Mouse (Mus musculus): Measurements from ENCODE around the gene Ppp1r14d.

DNA sequence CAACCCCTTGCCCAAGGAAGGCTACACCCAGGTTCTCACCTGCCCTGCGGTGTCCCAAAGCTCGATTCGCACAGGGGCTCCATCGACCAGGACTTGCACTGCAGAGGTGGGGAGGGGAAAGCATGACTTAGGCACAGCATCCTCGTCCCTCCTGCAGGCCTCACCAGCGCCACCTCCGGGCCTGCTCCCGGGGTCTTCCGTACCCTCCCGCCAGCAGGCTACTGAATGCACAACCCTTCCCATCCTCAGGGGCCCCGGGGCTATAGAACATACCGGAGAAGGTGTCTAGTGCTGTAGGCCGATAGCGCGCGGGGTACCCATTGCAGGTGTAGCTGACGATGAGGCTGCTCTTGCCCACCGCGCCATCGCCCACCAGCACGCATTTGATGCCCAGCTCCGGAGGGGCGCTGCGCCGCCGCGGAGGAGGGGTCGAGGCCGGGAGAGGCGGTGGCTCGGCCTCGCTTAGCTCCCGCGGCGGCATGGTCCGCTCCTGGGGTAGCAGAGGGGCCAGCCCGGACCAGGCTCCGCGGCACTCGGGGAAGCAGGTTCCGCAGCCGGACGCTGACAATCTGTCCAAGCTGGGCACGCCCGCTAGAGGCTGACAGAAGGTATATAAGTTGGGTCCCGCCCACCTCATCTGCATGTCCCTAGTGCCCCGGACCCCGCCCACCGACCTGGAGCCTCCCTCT lies 41.1 kb upstream of the Ppp1r14d start, which contains the start of gene Rhov:
- TF ChIP-seq CTCF (IDR thresholded peaks at IDR 0.05), result no peak
- no peak for TF ChIP-seq POLR2A (IDR thresholded peaks at IDR 0.05; ENCODE audit: insufficient read depth, low read depth, low read length)

All from heart, adult 2 months (tissue).